In genomic region chr5:49924712-49925111, GRCm38 (mm10) we compare ENCODE assay signal across 27 mouse cellular contexts.
A peak's percentile ranks its signal among the peaks of the same experiment; 100 is the strongest.
DNase-seq lines count a peak whose midpoint lies in the region; ATAC-seq and TF ChIP-seq lines count a peak whose summit lies in the region.
"Had no signal": no experiment of that assay in that cellular context is flagged by ENCODE, and none has a peak within 500 bp of the region (broad histone marks: within the 10 kb centered on the region; RNA-seq: fewer than 3 reads in every experiment).

No protein-coding gene starts in this region.

- H3K4me1 ChIP-seq in forebrain, postnatal 0 days (ENCODE audit: insufficient read depth): no peaks in the 10 kb centered on the region
- H3K4me1 ChIP-seq in forebrain, embryonic 16.5 days (replicated peaks; ENCODE audit: control insufficient read depth, insufficient read depth, low read length): no peaks in the 10 kb centered on the region
- H3K4me1 ChIP-seq: embryonic facial prominence, embryonic 13.5 days; forebrain, embryonic 10.5 days; forebrain, embryonic 15.5 days; heart, embryonic 12.5 days; hindbrain, embryonic 10.5 days; intestine, embryonic 15.5 days; limb, embryonic 10.5 days; limb, embryonic 15.5 days; liver, embryonic 13.5 days; neural tube, embryonic 13.5 days had no signal

- DNase-seq in forebrain, postnatal 0 days: no peak
- no peak for DNase-seq in left cerebral cortex, adult 2 months (ENCODE audit: extremely low spot score in 1 of 2, low spot score in 2 of 2)
- no peak for DNase-seq in left cerebral cortex, adult 11 months (ENCODE audit: low spot score)
- peak; percentile 28 for DNase-seq in NIH3T3 (ENCODE audit: low read depth)
- peak; percentile 52 for DNase-seq in adipocyte (ENCODE audit: low spot score)
- DNase-seq in adrenal gland, postnatal 14 days: no peak
- DNase-seq in adrenal gland, adult (ENCODE audit: inconsistent age in 2 of 2, low spot score in 1 of 2): no peak
- DNase-seq: adrenal gland, postnatal 36 days; heart, adult 2 months; kidney, adult 2 months; kidney, postnatal 10 days; liver, embryonic 13.5 days; lung, adult 2 months; lung, postnatal 36 days had no signal

- no peak overlapping the region for H3K9ac ChIP-seq in forebrain, postnatal 0 days
- H3K9ac ChIP-seq in forebrain, embryonic 16.5 days (replicated peaks; ENCODE audit: low read depth, low read length): no peak overlapping the region
- H3K9ac ChIP-seq: embryonic facial prominence, embryonic 13.5 days; forebrain, embryonic 15.5 days; heart, embryonic 12.5 days; intestine, embryonic 15.5 days; limb, embryonic 15.5 days; liver, embryonic 13.5 days; neural tube, embryonic 13.5 days had no signal

- intact Hi-C loops in left cerebral cortex, adult 2 months (cut with DNase I): no loop called here

- no peak overlapping the region for H3K4me3 ChIP-seq in forebrain, postnatal 0 days (ENCODE audit: low read depth, low read length)
- no peak overlapping the region for H3K4me3 ChIP-seq in forebrain, embryonic 16.5 days (replicated peaks; ENCODE audit: low read length)
- H3K4me3 ChIP-seq in left cerebral cortex, adult 2 months: no peak overlapping the region
- H3K4me3 ChIP-seq: embryonic facial prominence, embryonic 13.5 days; forebrain, embryonic 10.5 days; forebrain, embryonic 15.5 days; heart, adult 2 months; heart, embryonic 12.5 days; hindbrain, embryonic 10.5 days; intestine, embryonic 15.5 days; limb, embryonic 10.5 days; limb, embryonic 15.5 days; liver, embryonic 13.5 days; neural tube, embryonic 13.5 days had no signal

- no peaks in the 10 kb centered on the region for H3K27me3 ChIP-seq in forebrain, postnatal 0 days (ENCODE audit: insufficient read depth, low read length)
- H3K27me3 ChIP-seq in forebrain, embryonic 16.5 days (replicated peaks; ENCODE audit: control insufficient read depth, insufficient read depth, low read length): no peaks in the 10 kb centered on the region
- H3K27me3 ChIP-seq: CH12.LX; embryonic facial prominence, embryonic 13.5 days; forebrain, embryonic 15.5 days; heart, embryonic 12.5 days; intestine, embryonic 15.5 days; limb, embryonic 15.5 days; liver, embryonic 13.5 days; neural tube, embryonic 13.5 days had no signal

- no peak for ATAC-seq in forebrain, postnatal 0 days
- ATAC-seq in forebrain, embryonic 16.5 days: no peak
- ATAC-seq: forebrain, embryonic 15.5 days; hindbrain, embryonic 16.5 days; intestine, embryonic 15.5 days had no signal

- TF ChIP-seq CTCF in forebrain, postnatal 0 days (IDR thresholded peaks at IDR 0.05; ENCODE audit: low read depth): peak; percentile 34
- peak; percentile 52 for TF ChIP-seq CTCF in left cerebral cortex, adult 2 months (IDR thresholded peaks at IDR 0.05)

- H3K4me2 ChIP-seq in forebrain, postnatal 0 days (ENCODE audit: low read depth): no peak overlapping the region
- H3K4me2 ChIP-seq in forebrain, embryonic 16.5 days (ENCODE audit: low read length): no peak overlapping the region
- H3K4me2 ChIP-seq: embryonic facial prominence, embryonic 13.5 days; forebrain, embryonic 15.5 days; heart, embryonic 12.5 days; intestine, embryonic 15.5 days; limb, embryonic 15.5 days; liver, embryonic 13.5 days; midbrain, embryonic 11.5 days; neural tube, embryonic 13.5 days had no signal

- H3K36me3 ChIP-seq in forebrain, postnatal 0 days (ENCODE audit: insufficient read depth): no peaks in the 10 kb centered on the region
- no peaks in the 10 kb centered on the region for H3K36me3 ChIP-seq in forebrain, embryonic 16.5 days (ENCODE audit: control insufficient read depth, insufficient read depth)
- H3K36me3 ChIP-seq: embryonic facial prominence, embryonic 13.5 days; forebrain, embryonic 10.5 days; forebrain, embryonic 15.5 days; heart, embryonic 12.5 days; hindbrain, embryonic 10.5 days; intestine, embryonic 15.5 days; limb, embryonic 10.5 days; limb, embryonic 15.5 days; liver, embryonic 13.5 days; neural tube, embryonic 13.5 days had no signal

- no peaks in the 10 kb centered on the region for H3K9me3 ChIP-seq in forebrain, postnatal 0 days (ENCODE audit: low read length)
- H3K9me3 ChIP-seq in forebrain, embryonic 16.5 days (ENCODE audit: control insufficient read depth, low read length): no peaks in the 10 kb centered on the region
- H3K9me3 ChIP-seq: embryonic facial prominence, embryonic 13.5 days; forebrain, embryonic 10.5 days; forebrain, embryonic 15.5 days; heart, embryonic 12.5 days; hindbrain, embryonic 10.5 days; intestine, embryonic 15.5 days; limb, embryonic 10.5 days; limb, embryonic 15.5 days; liver, embryonic 13.5 days; neural tube, embryonic 13.5 days had no signal

- no peak overlapping the region for H3K27ac ChIP-seq in forebrain, postnatal 0 days (ENCODE audit: low read depth, low read length)
- no peak overlapping the region for H3K27ac ChIP-seq in forebrain, embryonic 16.5 days (ENCODE audit: low read length)
- H3K27ac ChIP-seq in left cerebral cortex, adult 2 months: no peak overlapping the region
- H3K27ac ChIP-seq: embryonic facial prominence, embryonic 13.5 days; forebrain, embryonic 10.5 days; forebrain, embryonic 15.5 days; heart, adult 2 months; hindbrain, embryonic 10.5 days; intestine, embryonic 15.5 days; limb, embryonic 10.5 days; limb, embryonic 15.5 days; liver, embryonic 13.5 days; neural tube, embryonic 13.5 days had no signal

Comparison
In these comparisons a context has a peak if more than half of its experiments do, and no peak if none do; other contexts are left out.
1. DNase-seq: peak in NIH3T3 (single experiment) and adipocyte (single experiment); none in forebrain, postnatal 0 days (single experiment), left cerebral cortex, adult 2 months (0 of 2), left cerebral cortex, adult 11 months (single experiment), adrenal gland, postnatal 14 days (single experiment) and adrenal gland, adult (0 of 2).